Mouse (Mus musculus): ENCODE data around the gene Scg3. TPM values are rescaled to one million over a fixed set of nuclear protein-coding genes. Genes with fewer than 3 reads are reported as not detected.

The Scg3 gene
- polyA plus RNA-seq (2015; fragmentation: Nextera tagmentation; extraction: Ambion mirVana), result 0.12 and 0.17 TPM in 2 replicates

- H3K4me1 ChIP-seq (replicated peaks), result no peaks in the 10 kb centered on the region
- no peak within 1 kb of the TSS for H3K4me3 ChIP-seq (replicated peaks)
- no peaks in the 10 kb centered on the region for H3K36me3 ChIP-seq
- H3K27ac ChIP-seq, result no peak within 1 kb of the TSS
- no peak within 1 kb of the TSS for H3K9ac ChIP-seq
- DNase-seq (peak; percentile 15), ATAC-seq (ENCODE audit: low read depth) (no peak; the same call in 1 of the 2 replicates)
- H3K4me2 ChIP-seq, result no peak within 1 kb of the TSS
- WGBS (ENCODE audit: insufficient replicate concordance), result 11% methylated on average over 42 of the region's 42 CpGs
- peaks cover 15% of the 10 kb centered on the region; the same call in 1 of the 2 replicates for H3K27me3 ChIP-seq
- H3K9me3 ChIP-seq (replicated peaks), result no peaks in the 10 kb centered on the region
Observed at GRCm38 (mm10) chr9:75683426-75684191, at the start of gene Scg3. Gene Scg3 (minus strand): TSS chr9:75684056.

- WGBS (ENCODE audit: insufficient replicate concordance), result 30% methylated on average over 11 of the region's 11 CpGs
- no peaks in the 10 kb centered on the region for H3K27me3 ChIP-seq
- no peak overlapping the region for H3K4me2 ChIP-seq
- peak; percentile 74; the same call in 1 of the 2 replicates for ATAC-seq (ENCODE audit: low read depth)
- no peak overlapping the region for H3K4me3 ChIP-seq (replicated peaks)
- H3K9ac ChIP-seq, result no peak overlapping the region
- H3K27ac ChIP-seq, result no peak overlapping the region
- DNase-seq, result peak; percentile 32
- no peaks in the 10 kb centered on the region for H3K36me3 ChIP-seq
- H3K9me3 ChIP-seq (replicated peaks), result no peaks in the 10 kb centered on the region
- no peaks in the 10 kb centered on the region for H3K4me1 ChIP-seq (replicated peaks)
Observed at GRCm38 (mm10) chr9:75719952-75720687, 36.3 kb upstream of the Scg3 start.

GRCm38 (mm10) chr9:75719481-75719880 is 35.6 kb upstream of the Scg3 start:
- H3K9me3 ChIP-seq (replicated peaks), result no peaks in the 10 kb centered on the region
- no peaks in the 10 kb centered on the region for H3K4me1 ChIP-seq (replicated peaks)
- no peak for ATAC-seq (ENCODE audit: low read depth)
- no peak overlapping the region for H3K4me2 ChIP-seq
- no peak overlapping the region for H3K4me3 ChIP-seq (replicated peaks)
- whole genome bisulfite sequencing (ENCODE audit: insufficient replicate concordance), result 67% methylated on average over 3 of the region's 3 CpGs
- H3K27me3 ChIP-seq, result no peaks in the 10 kb centered on the region
- H3K27ac ChIP-seq, result no peak overlapping the region
- H3K36me3 ChIP-seq, result no peaks in the 10 kb centered on the region
- H3K9ac ChIP-seq, result no peak overlapping the region
- no peak for DNase-seq

GRCm38 (mm10) chr9:75684772-75685171 is 916 bp upstream of the Scg3 start:
- 57% methylated on average over 3 of the region's 3 CpGs for WGBS (ENCODE audit: insufficient replicate concordance)
- no peaks in the 10 kb centered on the region for H3K4me1 ChIP-seq (replicated peaks)
- H3K27ac ChIP-seq, result no peak overlapping the region
- no peaks in the 10 kb centered on the region for H3K36me3 ChIP-seq
- ATAC-seq (ENCODE audit: low read depth), result no peak
- DNase-seq, result no peak
- H3K4me3 ChIP-seq (replicated peaks), result no peak overlapping the region
- peaks cover 15% of the 10 kb centered on the region; the same call in 1 of the 2 replicates for H3K27me3 ChIP-seq
- H3K9me3 ChIP-seq (replicated peaks), result 0 out of 2 replicates have a peak, but pooled peaks cover 3% of the 10 kb centered on the region
- no peak overlapping the region for H3K4me2 ChIP-seq
- H3K9ac ChIP-seq, result no peak overlapping the region

- 50% methylated on average over 4 of the region's 4 CpGs for WGBS (ENCODE audit: insufficient replicate concordance)
- ATAC-seq (ENCODE audit: low read depth), result no peak
- DNase-seq, result no peak
- Histone ChIP-seq H3K4me2 (no peak overlapping the region), H3K27ac (no peak overlapping the region), H3K4me1 (replicated peaks) (no peaks in the 10 kb centered on the region), H3K4me3 (replicated peaks) (no peak overlapping the region), H3K36me3 (no peaks in the 10 kb centered on the region), H3K9me3 (replicated peaks) (0 out of 2 replicates have a peak, but pooled peaks cover 3% of the 10 kb centered on the region), H3K9ac (no peak overlapping the region), H3K27me3 (peaks cover 15% of the 10 kb centered on the region; the same call in 1 of the 2 replicates)
Observed at GRCm38 (mm10) chr9:75684292-75684691, 436 bp upstream of the Scg3 start.

GRCm38 (mm10) chr9:75680606-75681005 is 3.2 kb downstream of the Scg3 start:
- H3K9ac ChIP-seq, result no peak overlapping the region
- no peaks in the 10 kb centered on the region for H3K4me1 ChIP-seq (replicated peaks)
- no peak overlapping the region for H3K4me2 ChIP-seq
- H3K4me3 ChIP-seq (replicated peaks), result no peak overlapping the region
- no peaks in the 10 kb centered on the region for H3K9me3 ChIP-seq (replicated peaks)
- H3K27me3 ChIP-seq, result peaks cover 15% of the 10 kb centered on the region; the same call in 1 of the 2 replicates
- 74% methylated on average over 5 of the region's 5 CpGs for WGBS (ENCODE audit: insufficient replicate concordance)
- no peaks in the 10 kb centered on the region for H3K36me3 ChIP-seq
- no peak overlapping the region for H3K27ac ChIP-seq
- no peak for DNase-seq
- no peak for ATAC-seq (ENCODE audit: low read depth)

- Histone ChIP-seq H3K27ac (no peak overlapping the region), H3K4me2 (no peak overlapping the region), H3K4me1 (replicated peaks) (no peaks in the 10 kb centered on the region), H3K36me3 (no peaks in the 10 kb centered on the region), H3K9ac (no peak overlapping the region), H3K9me3 (replicated peaks) (no peaks in the 10 kb centered on the region), H3K27me3 (peaks cover 12% of the 10 kb centered on the region; the same call in 1 of the 2 replicates), H3K4me3 (replicated peaks) (no peak overlapping the region)
- WGBS (ENCODE audit: insufficient replicate concordance), result 47% methylated on average over 4 of the region's 4 CpGs
- no peak for DNase-seq
- ATAC-seq (ENCODE audit: low read depth), result no peak
Observed at GRCm38 (mm10) chr9:75679629-75680028, 4.2 kb downstream of the Scg3 start.

- 68% methylated on average over 7 of the region's 7 CpGs for WGBS (ENCODE audit: insufficient replicate concordance)
- H3K9ac ChIP-seq, result no peak overlapping the region
Observed at GRCm38 (mm10) chr9:75678341-75678740, 5.5 kb downstream of the Scg3 start.

GRCm38 (mm10) chr9:75676226-75676625 is 7.6 kb downstream of the Scg3 start:
- no peak overlapping the region for H3K27ac ChIP-seq
- no peak for DNase-seq

More at GRCm38 (mm10) chr9:75678341-75678740, 5.5 kb downstream of the Scg3 start:
- no peak overlapping the region for H3K4me3 ChIP-seq (replicated peaks)
- H3K4me1 ChIP-seq (replicated peaks), result no peaks in the 10 kb centered on the region
- H3K4me2 ChIP-seq, result no peak overlapping the region
- no peaks in the 10 kb centered on the region for H3K36me3 ChIP-seq
- no peak overlapping the region for H3K27ac ChIP-seq
- DNase-seq (no peak), ATAC-seq (ENCODE audit: low read depth) (no peak)
- H3K9me3 ChIP-seq (replicated peaks), result no peaks in the 10 kb centered on the region
- H3K27me3 ChIP-seq, result peaks cover under 1% of the 10 kb centered on the region; the same call in 1 of the 2 replicates

GRCm38 (mm10) chr9:75672769-75673168 is 11.1 kb downstream of the Scg3 start:
- Histone ChIP-seq H3K27ac (no peak overlapping the region), H3K9ac (no peak overlapping the region), H3K9me3 (replicated peaks) (no peaks in the 10 kb centered on the region), H3K27me3 (no peaks in the 10 kb centered on the region), H3K4me3 (replicated peaks) (no peak overlapping the region), H3K4me2 (no peak overlapping the region), H3K36me3 (no peaks in the 10 kb centered on the region), H3K4me1 (replicated peaks) (no peaks in the 10 kb centered on the region)
- 65% methylated on average over 6 of the region's 6 CpGs for WGBS (ENCODE audit: insufficient replicate concordance)
- ATAC-seq (ENCODE audit: low read depth) (no peak), DNase-seq (no peak)

More at GRCm38 (mm10) chr9:75676226-75676625, 7.6 kb downstream of the Scg3 start:
- ATAC-seq (ENCODE audit: low read depth), result no peak
- Histone ChIP-seq H3K9me3 (replicated peaks) (no peaks in the 10 kb centered on the region), H3K4me2 (no peak overlapping the region), H3K36me3 (no peaks in the 10 kb centered on the region), H3K9ac (no peak overlapping the region), H3K4me1 (replicated peaks) (no peaks in the 10 kb centered on the region), H3K4me3 (replicated peaks) (no peak overlapping the region), H3K27me3 (no peaks in the 10 kb centered on the region)
- WGBS (ENCODE audit: insufficient replicate concordance), result 62% methylated on average over 7 of the region's 7 CpGs

GRCm38 (mm10) chr9:75666612-75667011 is 17.2 kb downstream of the Scg3 start:
- H3K4me2 ChIP-seq, result no peak overlapping the region
- no peaks in the 10 kb centered on the region for H3K36me3 ChIP-seq
- H3K9me3 ChIP-seq (replicated peaks), result no peaks in the 10 kb centered on the region
- DNase-seq (no peak), ATAC-seq (ENCODE audit: low read depth) (no peak)
- 50% methylated on average over 5 of the region's 5 CpGs for WGBS (ENCODE audit: insufficient replicate concordance)
- no peak overlapping the region for H3K27ac ChIP-seq
- H3K27me3 ChIP-seq, result no peaks in the 10 kb centered on the region
- H3K4me3 ChIP-seq (replicated peaks), result no peak overlapping the region
- no peaks in the 10 kb centered on the region for H3K4me1 ChIP-seq (replicated peaks)
- no peak overlapping the region for H3K9ac ChIP-seq
